Mouse (Mus musculus) ES-E14 (cell line): ENCODE measurements around the gene Ddb1. TPM values are rescaled to one million over a fixed set of nuclear protein-coding genes. Genes with fewer than 3 reads are reported as not detected.

ENCODE experiments used
- DNase-seq: peaks from one replicate; pipeline ENCODE4 v3.0.0-alpha.2; 2013; ENCODE audit warnings: low read depth, low spot score
- H3K27ac ChIP-seq: 2 replicates; pipeline ENCODE4 v1.5.1; 2012; ENCODE audit warnings: low read depth, mild to moderate bottlenecking, low read length, moderate library complexity, mixed read lengths; ENCODE audit not compliant: poor library complexity, insufficient read depth, severe bottlenecking
- H3K36me3 ChIP-seq: 2 replicates; pipeline ENCODE4 v1.6.1; 2012; ENCODE audit warnings: mild to moderate bottlenecking, low read length, moderate library complexity, mixed read lengths; ENCODE audit not compliant: control insufficient read depth, poor library complexity, insufficient read depth, severe bottlenecking
- H3K4me1 ChIP-seq, 2 experiments: fragments of 150-350 bp in 1 of 2; sonication (generic) in 1 of 2; 2 replicates each; pipeline ENCODE4 v1.6.1; 2012; ENCODE audit warnings: low read length in 2 of 2, mild to moderate bottlenecking in 1 of 2, mixed read lengths in 1 of 2; ENCODE audit not compliant: control insufficient read depth in 2 of 2, insufficient read depth in 2 of 2, poor library complexity in 1 of 2
- H3K4me3 ChIP-seq, 2 experiments: fragments of 150-350 bp in 1 of 2; sonication (generic) in 1 of 2; 2 replicates each; pipeline ENCODE4 v1.5.1; 2012; ENCODE audit warnings: low read length in 2 of 2, low read depth in 1 of 2, mild to moderate bottlenecking in 1 of 2, mixed read lengths in 1 of 2; ENCODE audit not compliant: insufficient read depth in 1 of 2, poor library complexity in 1 of 2, severe bottlenecking in 1 of 2
- H3K9ac ChIP-seq: 2 replicates; pipeline ENCODE4 v1.6.1; 2012; ENCODE audit warnings: low read depth, mild to moderate bottlenecking, low read length, mixed read lengths; ENCODE audit not compliant: poor library complexity, insufficient read depth, severe bottlenecking
- H3K9me3 ChIP-seq: fragments of 150-350 bp; sonication (generic); 2 replicates; pipeline ENCODE4 v1.6.1; 2012; ENCODE audit warnings: low read depth, mild to moderate bottlenecking, low read length; ENCODE audit not compliant: control insufficient read depth, insufficient read depth
- CHD2 ChIP-seq: IDR thresholded peaks from 2 replicates; pipeline ENCODE4 v1.6.1; 2014; ENCODE audit warnings: mild to moderate bottlenecking, low read depth, low read length, inconsistent platforms
- HCFC1 ChIP-seq: IDR thresholded peaks from 2 replicates; pipeline ENCODE4 v1.6.1; 2012; ENCODE audit warnings: low read length, inconsistent platforms, borderline replicate concordance; ENCODE audit not compliant: insufficient read depth
- MAFK ChIP-seq: IDR thresholded peaks from 2 replicates; pipeline ENCODE4 v1.6.1; 2014; ENCODE audit warnings: mild to moderate bottlenecking, low read depth, low read length, inconsistent platforms; ENCODE audit not compliant: insufficient read depth
- ZC3H11A ChIP-seq: IDR thresholded peaks from 2 replicates; pipeline ENCODE4 v1.6.1; 2012; ENCODE audit warnings: low read depth, mild to moderate bottlenecking, inconsistent platforms, low read length, borderline replicate concordance
- ZNF384 ChIP-seq: IDR thresholded peaks from 2 replicates; pipeline ENCODE4 v1.6.1; 2012; ENCODE audit warnings: low read depth, low read length, inconsistent platforms
- in situ Hi-C, 2 experiments: fragments of 600-800 bp; cut with MboI; formaldehyde crosslinking; loops; one replicate each; pipeline ENCODE4 v1.15.1; 2025; ENCODE audit warnings: low sequenced_read_pairs in 2 of 2, inconsistent platforms in 1 of 2; ENCODE audit not compliant: unreplicated experiment in 2 of 2
- total RNA-seq: library from RNA; depleted of rRNA; stranded (reverse); fragments of 300-350 nt; gene quantifications from 2 replicates; pipeline ENCODE4 v1.2.3, GENCODE M21; 2012

Ddb1 gene
- total RNA-seq, 1 experiment: 635 TPM

- H3K9me3 ChIP-seq: no peaks in the 10 kb centered on the region; the same call in 1 of the 2 replicates
- H3K4me1 ChIP-seq: no peaks in the 10 kb centered on the region
- H3K9ac ChIP-seq: no peak overlapping the region
- in situ Hi-C loops: no loop called here
- peaks cover 22% of the 10 kb centered on the region for H3K36me3 ChIP-seq
- H3K4me3 ChIP-seq: no peak overlapping the region
- TF ChIP-seq ZNF384 (no peak), CHD2 (no peak), HCFC1 (no peak)
- no peak overlapping the region for H3K27ac ChIP-seq
- DNase-seq: no peak
Measured at GRCm38 (mm10) chr19:10569627-10570026, 35.5 kb upstream of the Ddb1 start.

GRCm38 (mm10) chr19:10576690-10577561, 28.2 kb upstream of the Ddb1 start, which contains the start of the genes Cyb561a3 and Tmem138:
Gene Cyb561a3, plus strand, starts transcription at chr19:10577172.
Gene Tmem138, minus strand, starts transcription at chr19:10577362.
- H3K9ac ChIP-seq: peak within 1 kb of the TSS; percentile 92
- TF ChIP-seq HCFC1 (peak; percentile 81), MAFK (no peak)
- peak; percentile 89 for DNase-seq
- peak within 1 kb of the TSS; percentile 86 for H3K27ac ChIP-seq
- in situ Hi-C loops: no loop called here
- H3K36me3 ChIP-seq: peaks cover 12% of the 10 kb centered on the region; the same call in 1 of the 2 replicates
- H3K9me3 ChIP-seq: no peaks in the 10 kb centered on the region
- H3K4me1 ChIP-seq: 0 out of 4 replicates have a peak, but pooled peaks cover 0 to 2% of the 10 kb centered on the region in 2 experiments
- H3K4me3 ChIP-seq: peak within 1 kb of the TSS; percentile 84 to 93

- H3K36me3 ChIP-seq: peaks cover 1% of the 10 kb centered on the region; the same call in 1 of the 2 replicates
- H3K4me3 ChIP-seq: no peak overlapping the region
- no peaks in the 10 kb centered on the region for H3K9me3 ChIP-seq
- TF ChIP-seq MAFK: no peak
- TF ChIP-seq ZNF384: no peak
- no peak for TF ChIP-seq ZC3H11A
- TF ChIP-seq CHD2: no peak
- TF ChIP-seq HCFC1: no peak
- 0 out of 4 replicates have a peak, but pooled peaks cover 0 to 2% of the 10 kb centered on the region in 2 experiments for H3K4me1 ChIP-seq
- no peak for DNase-seq
- no peak overlapping the region for H3K27ac ChIP-seq
- no peak overlapping the region for H3K9ac ChIP-seq
- in situ Hi-C loops: no loop called here
Measured at GRCm38 (mm10) chr19:10580102-10580501, 25.0 kb upstream of the Ddb1 start.

- DNase-seq: no peak
- no peaks in the 10 kb centered on the region for H3K36me3 ChIP-seq
- no peak overlapping the region for H3K9ac ChIP-seq
- H3K4me3 ChIP-seq: no peak overlapping the region
- TF ChIP-seq ZC3H11A: no peak
- no peak for TF ChIP-seq MAFK
- TF ChIP-seq HCFC1: no peak
- no peak for TF ChIP-seq CHD2
- no peak for TF ChIP-seq ZNF384
- H3K4me1 ChIP-seq: 0 out of 4 replicates have a peak, but pooled peaks cover 0 to 2% of the 10 kb centered on the region in 2 experiments
- in situ Hi-C loops: no loop called here
- no peak overlapping the region for H3K27ac ChIP-seq
- H3K9me3 ChIP-seq: no peaks in the 10 kb centered on the region
Measured at GRCm38 (mm10) chr19:10580761-10581160, 24.4 kb upstream of the Ddb1 start.
